Mouse (Mus musculus) forebrain, embryonic 15.5 days (tissue): ENCODE data around the gene Slc40a1. TPM values are rescaled to one million over a fixed set of nuclear protein-coding genes. Genes with fewer than 3 reads are reported as not detected.

ENCODE experiments used
- ATAC-seq: fragments of 200-750 bp; cut with Nextera tagmentation; replicated peaks from 2 replicates; pipeline ENCODE4 v1.8.0; 2017; ENCODE audit warnings: mild to moderate bottlenecking, moderate TSS enrichment, moderate library complexity
- H3K27ac ChIP-seq: fragments of 300-500 bp; sonication (generic); replicated peaks from 2 replicates; pipeline ENCODE4 v1.5.1; 2015; ENCODE audit warnings: mild to moderate bottlenecking, inconsistent platforms
- H3K27me3 ChIP-seq: fragments of 300-500 bp; sonication (generic); 2 replicates; pipeline ENCODE4 v1.6.1; 2015; ENCODE audit warnings: inconsistent platforms
- H3K36me3 ChIP-seq: fragments of 300-500 bp; sonication (generic); 2 replicates; pipeline ENCODE4 v1.6.1; 2015; ENCODE audit warnings: mild to moderate bottlenecking, inconsistent platforms
- H3K4me1 ChIP-seq: fragments of 300-500 bp; sonication (generic); 2 replicates; pipeline ENCODE4 v1.6.1; 2015; ENCODE audit warnings: inconsistent platforms
- H3K4me2 ChIP-seq: fragments of 300-500 bp; sonication (generic); replicated peaks from 2 replicates; pipeline ENCODE4 v1.6.1; 2015; ENCODE audit warnings: mild to moderate bottlenecking, inconsistent platforms
- H3K4me3 ChIP-seq: fragments of 300-500 bp; sonication (generic); 2 replicates; pipeline ENCODE4 v1.5.1; 2015; ENCODE audit warnings: mild to moderate bottlenecking, inconsistent platforms
- H3K9ac ChIP-seq: fragments of 300-500 bp; sonication (generic); replicated peaks from 2 replicates; pipeline ENCODE4 v1.6.1; 2015; ENCODE audit warnings: mild to moderate bottlenecking, inconsistent platforms
- H3K9me3 ChIP-seq: fragments of 300-500 bp; sonication (generic); 2 replicates; pipeline ENCODE4 v1.6.1; 2016; ENCODE audit warnings: inconsistent platforms
- WGBS: fragments of 180-500 bp; shearing (Covaris S2); methylation state at CpG from one replicate; pipeline ENCODE4 v1.1.7; 2015; ENCODE audit warnings: mixed read lengths; 5-methylcytosine and 5-hydroxymethylcytosine counted together
- polyA plus RNA-seq: library from polyadenylated mRNA; unstranded; fragments of >200 nt; fragmentation: Nextera tagmentation; extraction: Ambion mirVana; gene quantifications from 2 replicates; pipeline ENCODE4 v1.2.1, GENCODE M21; 2015

Gene Slc40a1
- polyA plus RNA-seq, 1 experiment from 2014 or later, result 25.2 TPM

DNA sequence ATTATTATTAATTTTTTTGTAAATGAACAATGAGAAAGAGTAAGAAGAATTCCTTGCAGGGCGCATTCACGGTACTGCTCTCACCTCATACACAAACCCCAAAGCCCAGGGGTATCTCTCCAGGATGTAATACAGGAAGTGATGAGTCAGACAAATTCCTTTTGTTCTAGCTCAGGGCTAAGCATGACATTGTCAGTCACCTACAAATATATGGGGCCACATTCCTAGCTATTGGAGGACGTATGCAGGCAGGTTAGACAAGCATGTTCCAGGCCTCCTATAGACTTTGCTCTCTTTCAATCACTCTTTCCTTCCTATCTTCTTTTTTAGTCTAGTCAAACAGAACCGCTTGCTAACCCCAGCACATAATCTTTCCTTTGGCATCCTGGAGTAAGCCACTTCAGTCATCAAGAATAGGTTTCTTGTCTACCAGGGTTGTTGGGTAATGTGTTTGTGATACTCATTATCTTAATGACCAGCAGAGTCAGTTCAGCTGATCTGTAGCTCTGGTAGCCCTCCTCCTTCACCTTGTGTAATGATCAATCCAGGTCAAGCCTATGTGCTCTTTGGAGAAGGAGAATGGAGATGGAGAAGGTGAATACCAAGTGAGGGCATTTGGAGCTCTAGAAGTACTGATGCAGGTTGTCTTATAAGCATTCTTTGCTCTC is 9.1 kb downstream of the Slc40a1 start:
- Histone ChIP-seq H3K27me3 (no peaks in the 10 kb centered on the region), H3K36me3 (no peaks in the 10 kb centered on the region), H3K27ac (no peak overlapping the region), H3K4me1 (no peaks in the 10 kb centered on the region), H3K9me3 (no peaks in the 10 kb centered on the region), H3K9ac (no peak overlapping the region), H3K4me3 (no peak overlapping the region), H3K4me2 (no peak overlapping the region)
- 89% methylated on average over 4 of the region's 4 CpGs for WGBS
- ATAC-seq, result no peak

DNA sequence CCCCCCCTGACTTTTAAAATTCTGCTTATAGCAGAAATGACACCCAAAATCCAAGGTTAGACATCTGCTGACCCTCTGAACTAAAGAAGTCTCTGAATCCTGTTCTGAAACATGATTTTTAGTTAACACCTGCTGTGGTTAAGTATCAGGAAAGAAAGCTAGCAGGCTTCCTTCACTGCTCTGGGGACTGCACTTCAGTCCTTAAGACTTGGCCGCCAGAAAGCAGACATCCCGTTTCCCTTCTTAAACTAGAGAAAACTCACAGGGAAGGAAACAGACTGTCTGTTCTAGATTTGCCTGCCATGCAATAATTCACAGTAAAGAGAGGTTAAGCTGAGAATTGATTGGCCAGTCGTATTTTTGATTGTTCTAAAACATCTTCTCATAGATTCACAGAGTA is 10.1 kb downstream of the Slc40a1 start:
- no peaks in the 10 kb centered on the region for H3K36me3 ChIP-seq
- no peak overlapping the region for H3K4me2 ChIP-seq
- ATAC-seq, result no peak
- 85% methylated on average over 3 of the region's 3 CpGs for WGBS
- H3K4me1 ChIP-seq, result no peaks in the 10 kb centered on the region
- no peak overlapping the region for H3K9ac ChIP-seq
- no peak overlapping the region for H3K27ac ChIP-seq
- H3K27me3 ChIP-seq, result no peaks in the 10 kb centered on the region
- no peak overlapping the region for H3K4me3 ChIP-seq
- H3K9me3 ChIP-seq, result no peaks in the 10 kb centered on the region

DNA sequence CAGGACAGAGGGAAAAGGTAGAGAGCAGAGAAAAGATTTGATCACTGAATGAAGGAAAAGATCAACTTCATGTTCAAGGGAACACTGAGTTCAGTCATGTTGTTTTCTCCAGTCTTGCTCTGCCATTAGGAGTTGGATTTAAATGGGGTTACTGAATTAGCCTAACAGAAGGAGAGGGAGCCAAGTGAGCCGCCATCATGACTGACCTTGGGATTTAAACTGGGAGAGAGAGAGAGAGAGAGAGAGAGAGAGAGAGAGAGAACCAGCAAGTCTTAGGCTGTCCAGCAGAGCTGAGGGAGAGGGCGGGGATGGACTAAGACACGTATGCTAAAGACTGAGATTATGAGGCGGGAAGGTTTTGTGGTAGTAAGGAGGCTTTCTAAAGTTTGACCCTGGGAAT is 12.1 kb downstream of the Slc40a1 start:
- Histone ChIP-seq H3K9ac (no peak overlapping the region), H3K4me3 (no peak overlapping the region), H3K27ac (no peak overlapping the region), H3K9me3 (no peaks in the 10 kb centered on the region), H3K36me3 (no peaks in the 10 kb centered on the region), H3K27me3 (no peaks in the 10 kb centered on the region), H3K4me1 (no peaks in the 10 kb centered on the region), H3K4me2 (no peak overlapping the region)
- 86% methylated on average over 4 of the region's 4 CpGs for WGBS
- no peak for ATAC-seq

DNA sequence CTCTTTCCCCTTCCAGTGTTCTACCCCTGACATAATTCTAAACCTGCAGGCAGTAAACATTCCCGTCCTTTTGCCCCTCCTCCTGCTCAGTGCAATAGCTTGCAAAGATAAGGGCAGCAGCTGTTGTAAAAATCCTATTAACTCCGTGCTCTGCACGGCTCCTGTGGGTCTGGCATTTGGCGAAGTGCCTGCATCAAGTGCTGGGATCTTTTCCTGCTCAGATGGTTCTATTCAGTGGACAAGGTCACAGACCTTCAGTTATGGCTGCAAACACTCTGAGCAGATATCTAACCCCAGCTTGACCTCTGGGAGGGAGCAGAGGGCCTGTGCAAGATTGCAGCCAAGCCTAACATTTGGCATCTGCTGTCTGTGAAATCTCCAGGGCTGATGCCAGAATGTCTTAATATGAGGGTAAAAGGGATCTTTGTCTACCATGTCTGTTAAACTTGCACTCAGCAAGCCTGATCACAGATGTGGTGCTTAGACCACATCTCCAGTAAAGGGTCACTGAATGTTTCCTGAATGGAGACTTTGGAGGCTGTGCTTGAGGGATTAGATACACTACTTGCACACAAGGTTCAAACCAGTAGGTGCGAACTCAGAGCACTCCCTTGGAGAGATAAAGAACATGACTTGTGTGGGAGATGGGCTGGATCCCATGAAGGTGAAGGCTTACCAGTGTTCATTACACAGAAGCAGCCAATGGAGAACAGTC is 21.1 kb downstream of the Slc40a1 start:
- WGBS, result 23% methylated on average over 5 of the region's 5 CpGs
- Histone ChIP-seq H3K4me3 (no peak overlapping the region), H3K9me3 (no peaks in the 10 kb centered on the region), H3K4me1 (peaks cover 3% of the 10 kb centered on the region; the same call in 1 of the 2 replicates), H3K4me2 (no peak overlapping the region), H3K27me3 (no peaks in the 10 kb centered on the region), H3K36me3 (no peaks in the 10 kb centered on the region), H3K27ac (no peak overlapping the region), H3K9ac (no peak overlapping the region)
- no peak for ATAC-seq

DNA sequence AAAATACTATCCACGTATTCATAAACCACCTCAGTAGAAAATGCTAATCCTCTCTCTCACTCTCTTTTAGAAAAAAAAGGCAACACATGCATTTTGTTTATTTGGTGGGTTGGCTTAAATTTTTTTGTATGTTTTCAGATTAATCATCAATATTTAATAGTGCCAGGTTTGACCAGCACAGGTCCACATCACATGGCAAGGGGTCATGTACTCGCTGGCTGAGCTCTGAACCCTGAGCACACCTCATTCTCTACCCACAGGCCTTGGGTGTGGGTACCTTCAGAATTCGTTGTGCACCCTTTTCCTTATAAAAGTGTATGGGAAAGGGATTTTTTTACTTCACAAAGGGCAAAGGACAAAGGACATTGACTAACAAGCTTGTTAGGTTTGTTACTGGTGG is 22.2 kb downstream of the Slc40a1 start:
- H3K27ac ChIP-seq, result no peak overlapping the region
- no peaks in the 10 kb centered on the region for H3K27me3 ChIP-seq
- WGBS, result 70% methylated on average over 3 of the region's 3 CpGs
- no peaks in the 10 kb centered on the region for H3K9me3 ChIP-seq
- H3K4me1 ChIP-seq, result peaks cover 3% of the 10 kb centered on the region; the same call in 1 of the 2 replicates
- no peaks in the 10 kb centered on the region for H3K36me3 ChIP-seq
- H3K9ac ChIP-seq, result no peak overlapping the region
- no peak for ATAC-seq
- H3K4me3 ChIP-seq, result no peak overlapping the region
- no peak overlapping the region for H3K4me2 ChIP-seq

DNA sequence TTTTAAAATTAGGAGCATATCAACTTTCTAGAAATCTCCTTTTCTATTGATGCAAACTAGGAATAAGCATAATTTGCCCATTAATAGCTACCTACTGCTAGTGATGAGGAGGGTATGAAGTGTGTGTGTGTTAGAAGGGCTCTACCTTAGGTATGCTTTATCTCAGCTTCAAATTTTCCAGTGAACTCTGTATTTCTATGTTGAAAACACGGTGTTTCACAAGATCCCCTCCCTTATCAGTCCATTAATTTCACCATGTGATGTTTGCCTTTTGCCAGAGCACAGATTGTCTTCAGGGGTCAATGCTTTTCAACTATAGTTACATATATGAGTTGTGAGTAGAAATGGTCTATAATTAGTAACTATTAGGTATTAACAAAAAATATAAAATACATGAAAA is 28.3 kb downstream of the Slc40a1 start:
- ATAC-seq, result no peak
- H3K4me3 ChIP-seq, result no peak overlapping the region
- no peaks in the 10 kb centered on the region for H3K4me1 ChIP-seq
- no peak overlapping the region for H3K27ac ChIP-seq
- no peaks in the 10 kb centered on the region for H3K36me3 ChIP-seq
- H3K9me3 ChIP-seq, result no peaks in the 10 kb centered on the region
- H3K9ac ChIP-seq, result no peak overlapping the region
- H3K4me2 ChIP-seq, result no peak overlapping the region
- 43% methylated on average over 1 of the region's 1 CpGs for WGBS
- H3K27me3 ChIP-seq, result no peaks in the 10 kb centered on the region

DNA sequence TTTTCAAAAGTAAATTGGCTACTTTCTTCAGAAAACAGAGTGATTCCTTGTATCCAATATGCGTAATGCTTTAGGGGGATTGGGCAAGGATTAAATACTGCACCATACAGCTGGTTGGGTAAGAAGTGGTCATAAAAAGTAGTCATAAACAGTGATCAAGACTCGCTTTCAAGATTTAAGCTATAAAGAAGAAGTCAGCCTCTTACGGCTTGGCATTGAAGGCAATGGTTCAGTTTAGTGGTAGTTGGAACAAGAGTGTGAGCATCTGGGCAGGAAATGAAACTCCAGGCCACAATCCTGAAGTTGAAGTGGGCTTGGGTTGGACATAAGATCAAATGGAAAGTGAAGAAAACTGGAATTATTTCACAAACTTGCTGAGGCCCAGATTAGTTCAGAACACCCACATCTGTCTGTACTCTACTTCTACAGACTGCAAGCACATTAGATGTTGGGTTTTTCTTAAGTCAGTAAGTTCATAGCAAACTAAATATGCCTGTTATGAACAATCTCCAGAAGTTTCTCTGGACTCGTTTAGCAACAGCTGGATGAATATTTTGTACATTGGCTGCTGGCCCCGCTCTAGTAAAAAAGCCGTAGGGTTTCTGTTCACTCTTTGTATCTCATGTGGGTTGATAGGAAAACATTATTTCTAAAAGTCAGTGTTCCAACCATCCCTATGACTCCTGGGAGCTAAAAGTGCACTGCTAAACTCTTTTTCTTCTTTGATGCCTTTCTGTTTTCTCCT is 32.0 kb downstream of the Slc40a1 start:
- no peaks in the 10 kb centered on the region for H3K36me3 ChIP-seq
- H3K4me3 ChIP-seq, result no peak overlapping the region
- H3K9me3 ChIP-seq, result no peaks in the 10 kb centered on the region
- no peaks in the 10 kb centered on the region for H3K4me1 ChIP-seq
- H3K9ac ChIP-seq, result no peak overlapping the region
- ATAC-seq, result no peak
- H3K27ac ChIP-seq, result no peak overlapping the region
- H3K4me2 ChIP-seq, result no peak overlapping the region
- H3K27me3 ChIP-seq, result no peaks in the 10 kb centered on the region
- 94% methylated on average over 6 of the region's 6 CpGs for WGBS

DNA sequence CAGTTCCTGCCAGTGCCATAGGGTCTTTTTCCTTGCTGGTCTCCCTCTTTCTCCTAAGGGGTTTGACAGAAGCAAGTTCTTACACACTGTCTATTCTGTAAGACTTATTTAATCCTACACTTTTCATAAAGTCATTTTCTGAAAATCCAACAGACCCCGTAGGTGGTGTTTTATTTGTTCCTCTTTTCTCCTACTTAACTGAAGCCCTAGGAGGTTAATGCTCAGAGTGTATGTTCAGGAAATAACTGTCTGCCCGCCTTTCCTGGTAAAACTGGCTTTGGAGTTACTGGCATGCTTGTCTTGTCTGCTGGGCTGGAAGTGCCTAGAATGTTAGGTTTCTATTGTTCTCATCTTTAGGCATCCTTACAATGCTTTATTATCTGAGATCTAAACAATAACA is 34.3 kb downstream of the Slc40a1 start:
- no peak for ATAC-seq
- H3K9me3 ChIP-seq, result no peaks in the 10 kb centered on the region
- H3K9ac ChIP-seq, result no peak overlapping the region
- H3K4me2 ChIP-seq, result no peak overlapping the region
- H3K4me3 ChIP-seq, result no peak overlapping the region
- 74% methylated on average over 2 of the region's 2 CpGs for WGBS
- no peaks in the 10 kb centered on the region for H3K36me3 ChIP-seq
- H3K27ac ChIP-seq, result no peak overlapping the region
- H3K4me1 ChIP-seq, result no peaks in the 10 kb centered on the region
- H3K27me3 ChIP-seq, result no peaks in the 10 kb centered on the region

DNA sequence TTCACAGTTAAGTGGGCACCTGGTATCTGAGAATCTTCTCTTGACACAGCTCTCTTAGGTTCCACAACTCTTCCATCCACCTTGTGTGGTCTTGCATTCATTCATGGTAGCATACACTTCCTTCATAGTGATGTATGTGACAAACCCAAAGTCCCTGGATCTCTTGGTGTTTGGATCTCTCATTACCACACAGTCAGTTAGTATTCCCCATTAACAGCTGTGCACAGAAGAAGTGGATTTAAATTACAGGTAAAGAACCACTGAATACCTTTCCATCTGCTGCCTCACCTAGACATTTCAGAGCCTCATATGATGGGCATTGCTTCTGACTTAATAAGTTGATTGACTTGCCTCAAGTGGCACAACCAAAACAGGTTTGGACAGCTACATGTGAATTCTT is 36.1 kb downstream of the Slc40a1 start, which contains the start of gene Gm5269:
Gene Gm5269, minus strand, starts transcription at position 101 of the 400 bp plus-strand sequence.
- Histone ChIP-seq H3K9me3 (no peaks in the 10 kb centered on the region), H3K36me3 (no peaks in the 10 kb centered on the region), H3K4me3 (no peak within 1 kb of the TSS), H3K9ac (no peak within 1 kb of the TSS), H3K27ac (no peak within 1 kb of the TSS), H3K4me1 (no peaks in the 10 kb centered on the region), H3K27me3 (no peaks in the 10 kb centered on the region), H3K4me2 (no peak within 1 kb of the TSS)
- ATAC-seq, result no peak

DNA sequence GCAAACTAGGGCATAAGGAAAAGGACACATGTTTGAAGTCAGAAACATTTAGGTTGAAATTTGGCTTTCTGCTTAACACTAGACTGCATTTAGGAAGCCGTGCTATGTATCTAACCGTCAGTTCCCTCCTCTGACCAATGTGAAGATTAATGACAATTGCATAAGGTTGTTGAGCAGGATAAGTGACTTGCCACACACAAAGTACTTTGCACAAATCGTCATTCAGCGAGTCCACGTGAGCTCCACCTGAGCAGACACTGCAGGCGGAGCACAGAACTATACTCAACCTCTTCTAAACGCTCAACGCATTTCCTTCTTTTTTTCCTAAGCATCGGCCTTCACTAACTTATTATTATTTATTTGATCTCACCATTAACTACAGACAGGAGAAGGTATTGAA is 39.5 kb downstream of the Slc40a1 start:
- no peaks in the 10 kb centered on the region for H3K9me3 ChIP-seq
- H3K27ac ChIP-seq, result no peak overlapping the region
- H3K4me2 ChIP-seq, result no peak overlapping the region
- H3K27me3 ChIP-seq, result no peaks in the 10 kb centered on the region
- H3K9ac ChIP-seq, result no peak overlapping the region
- 94% methylated on average over 9 of the region's 9 CpGs for WGBS
- H3K4me1 ChIP-seq, result no peaks in the 10 kb centered on the region
- no peaks in the 10 kb centered on the region for H3K36me3 ChIP-seq
- no peak overlapping the region for H3K4me3 ChIP-seq
- no peak for ATAC-seq

DNA sequence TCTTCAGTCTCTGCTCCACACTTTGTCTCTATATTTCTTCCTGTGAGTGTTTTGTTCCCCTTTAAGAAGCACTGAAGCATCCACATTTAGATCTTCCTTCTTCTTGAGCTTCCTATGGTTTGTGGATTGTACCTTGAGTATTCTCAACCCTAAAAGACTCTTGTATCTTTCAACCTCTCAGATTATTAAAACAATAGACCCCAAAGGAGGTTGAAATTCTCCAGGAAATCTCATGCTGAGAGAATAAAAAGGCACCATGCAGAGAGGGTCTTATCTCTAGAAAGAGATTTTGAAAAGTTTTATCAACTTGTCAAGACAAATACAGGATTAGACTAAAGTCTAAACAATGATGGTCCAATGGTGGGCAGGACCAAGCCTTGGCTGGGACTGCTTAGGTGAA is 42.9 kb downstream of the Slc40a1 start:
- no peak for ATAC-seq
- H3K27me3 ChIP-seq, result no peaks in the 10 kb centered on the region
- H3K9me3 ChIP-seq, result no peaks in the 10 kb centered on the region
- H3K36me3 ChIP-seq, result no peaks in the 10 kb centered on the region
- H3K27ac ChIP-seq, result no peak overlapping the region
- H3K4me2 ChIP-seq, result no peak overlapping the region
- no peak overlapping the region for H3K9ac ChIP-seq
- H3K4me1 ChIP-seq, result no peaks in the 10 kb centered on the region
- no peak overlapping the region for H3K4me3 ChIP-seq

DNA sequence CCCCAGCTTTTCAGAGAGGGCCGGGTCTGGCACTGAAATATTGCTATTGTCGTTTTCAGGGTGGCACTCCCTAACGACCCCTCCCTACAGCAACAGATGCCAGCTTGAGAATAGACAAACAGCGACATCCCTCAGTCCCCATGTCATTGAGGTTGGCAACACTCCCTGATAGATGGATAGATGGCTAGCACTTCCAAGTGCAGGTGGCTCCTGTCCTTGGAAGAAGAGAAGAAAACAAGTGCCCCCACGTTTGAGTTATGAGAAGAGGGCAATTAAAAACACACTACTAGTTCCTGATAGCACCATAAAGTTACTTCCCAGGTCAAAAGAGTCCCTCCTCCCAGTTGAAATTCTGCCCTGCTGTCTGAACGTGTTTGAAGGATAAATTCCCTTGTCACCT is 44.2 kb downstream of the Slc40a1 start:
- Histone ChIP-seq H3K9ac (no peak overlapping the region), H3K9me3 (no peaks in the 10 kb centered on the region), H3K4me1 (no peaks in the 10 kb centered on the region), H3K4me2 (no peak overlapping the region), H3K27ac (no peak overlapping the region), H3K36me3 (no peaks in the 10 kb centered on the region), H3K4me3 (no peak overlapping the region), H3K27me3 (no peaks in the 10 kb centered on the region)
- WGBS, result 57% methylated on average over 6 of the region's 6 CpGs
- no peak for ATAC-seq
